Mouse (Mus musculus): ENCODE data around the gene Pibf1.

Pibf1 gene

GRCm38 (mm10) chr14:99141786-99142633, 42.8 kb downstream of the Pibf1 start:
- peak; percentile 68 for DNase-seq (ENCODE audit: low read depth, low spot score)

- DNase-seq (ENCODE audit: low read depth, low spot score), result no peak
Observed at GRCm38 (mm10) chr14:99146841-99147240, 47.6 kb downstream of the Pibf1 start.

GRCm38 (mm10) chr14:99152683-99153082, 53.5 kb downstream of the Pibf1 start:
- DNase-seq (ENCODE audit: low read depth, low spot score), result no peak

- DNase-seq (ENCODE audit: low read depth, low spot score), result no peak
Observed at GRCm38 (mm10) chr14:99159940-99160339, 60.7 kb downstream of the Pibf1 start.

- no peak for DNase-seq (ENCODE audit: low read depth, low spot score)
Observed at GRCm38 (mm10) chr14:99163051-99163450, 63.8 kb downstream of the Pibf1 start.

- no peak for DNase-seq (ENCODE audit: low read depth, low spot score)
Observed at GRCm38 (mm10) chr14:99174138-99174745, 75.0 kb downstream of the Pibf1 start.

- DNase-seq (ENCODE audit: low read depth, low spot score), result no peak
Observed at GRCm38 (mm10) chr14:99176559-99176958, 77.3 kb downstream of the Pibf1 start.

GRCm38 (mm10) chr14:99190153-99190790, 91.0 kb downstream of the Pibf1 start:
- DNase-seq (ENCODE audit: low read depth, low spot score), result no peak

GRCm38 (mm10) chr14:99205865-99206264, 106.6 kb downstream of the Pibf1 start:
- DNase-seq (ENCODE audit: low read depth, low spot score), result no peak

GRCm38 (mm10) chr14:99206591-99206990, 107.4 kb downstream of the Pibf1 start:
- no peak for DNase-seq (ENCODE audit: low read depth, low spot score)

- DNase-seq (ENCODE audit: low read depth, low spot score), result no peak
Observed at GRCm38 (mm10) chr14:99210431-99210830, 111.2 kb downstream of the Pibf1 start.

GRCm38 (mm10) chr14:99218396-99219012, 119.3 kb downstream of the Pibf1 start:
- DNase-seq (ENCODE audit: low read depth, low spot score), result no peak

GRCm38 (mm10) chr14:99219757-99220171, 120.5 kb downstream of the Pibf1 start:
- no peak for DNase-seq (ENCODE audit: low read depth, low spot score)

- DNase-seq (ENCODE audit: low read depth, low spot score), result no peak
Observed at GRCm38 (mm10) chr14:99225929-99226328, 126.7 kb downstream of the Pibf1 start.

- no peak for DNase-seq (ENCODE audit: low read depth, low spot score)
Observed at GRCm38 (mm10) chr14:99229071-99229780, 130.0 kb downstream of the Pibf1 start.

GRCm38 (mm10) chr14:99233056-99233455, 133.8 kb downstream of the Pibf1 start:
- DNase-seq (ENCODE audit: low read depth, low spot score), result no peak

GRCm38 (mm10) chr14:99237115-99237514, 137.9 kb downstream of the Pibf1 start:
- DNase-seq (ENCODE audit: low read depth, low spot score), result no peak

GRCm38 (mm10) chr14:99240563-99240962, 141.3 kb downstream of the Pibf1 start:
- no peak for DNase-seq (ENCODE audit: low read depth, low spot score)

GRCm38 (mm10) chr14:99244508-99244907, 145.3 kb downstream of the Pibf1 start:
- no peak for DNase-seq (ENCODE audit: low read depth, low spot score)

- no peak for DNase-seq (ENCODE audit: low read depth, low spot score)
Observed at GRCm38 (mm10) chr14:99262026-99262425, 162.8 kb downstream of the Pibf1 start.

GRCm38 (mm10) chr14:99263816-99264215, 164.6 kb downstream of the Pibf1 start:
- DNase-seq (ENCODE audit: low read depth, low spot score), result no peak

All from retina, postnatal 7 days (tissue).